Mouse (Mus musculus): ENCODE data around the gene Rab40c.

GRCm38 (mm10) chr17:25907640-25908039 lies 11.9 kb downstream of the Rab40c start:
- TF ChIP-seq CTCF (IDR thresholded peaks at IDR 0.05; ENCODE audit: low read depth) (no peak), EP300 (IDR thresholded peaks at IDR 0.05; ENCODE audit: low read depth) (no peak)
